Mouse (Mus musculus) small intestine, adult 2 months (tissue): ENCODE measurements at regions not wholly inside any gene's neighbourhood (a gene's known extent, or its start where the extent isn't known, plus 50 kb on each side); places are given as distances from the start of the nearest gene placed in this dataset.

ENCODE experiments used
- H3K27ac ChIP-seq: fragments of 200-500 bp; 2 replicates; pipeline ENCODE4 v1.5.1; 2012; ENCODE audit warnings: low read depth, low read length, control low read depth, inconsistent platforms; ENCODE audit not compliant: insufficient read depth
- H3K27me3 ChIP-seq: fragments of 200-500 bp; 2 replicates; pipeline ENCODE4 v1.6.1; 2012; ENCODE audit warnings: mild to moderate bottlenecking, moderate library complexity, low read length, inconsistent platforms; ENCODE audit not compliant: control insufficient read depth, insufficient read depth
- H3K36me3 ChIP-seq: fragments of 200-500 bp; 2 replicates; pipeline ENCODE4 v1.6.1; 2012; ENCODE audit warnings: mild to moderate bottlenecking, low read length, control low read depth, inconsistent platforms; ENCODE audit not compliant: control insufficient read depth, insufficient read depth
- H3K4me1 ChIP-seq: fragments of 200-500 bp; 2 replicates; pipeline ENCODE4 v1.6.1; 2012; ENCODE audit warnings: low read length, inconsistent platforms, mixed read lengths; ENCODE audit not compliant: control insufficient read depth, insufficient read depth, insufficient read length
- H3K4me3 ChIP-seq: fragments of 200-500 bp; 2 replicates; pipeline ENCODE4 v1.5.1; 2012; ENCODE audit warnings: low read depth, mild to moderate bottlenecking, control low read depth, inconsistent platforms, low read length, moderate library complexity
- CTCF ChIP-seq: fragments of 200-500 bp; IDR thresholded peaks from 2 replicates; pipeline ENCODE4 v1.5.1; 2012; ENCODE audit warnings: low read depth, mild to moderate bottlenecking, control low read depth, inconsistent platforms, low read length, moderate library complexity, mixed read lengths; ENCODE audit not compliant: insufficient replicate concordance, insufficient read length; ENCODE audit errors: extremely low read depth
- POLR2A ChIP-seq: fragments of 200-500 bp; IDR thresholded peaks from 2 replicates; pipeline ENCODE4 v1.6.1; 2012; ENCODE audit warnings: low read depth, mild to moderate bottlenecking, control low read depth, inconsistent platforms, low read length, moderate library complexity
- WGBS: fragments of 180-500 bp; shearing (Covaris S2); methylation state at CpG from one replicate; pipeline ENCODE4 v1.1.7; 2018; 5-methylcytosine and 5-hydroxymethylcytosine counted together

GRCm38 (mm10) chr7:58399145-58399604, 256.8 kb upstream of the Atp10a start:
- Histone ChIP-seq H3K36me3 (no peaks in the 10 kb centered on the region), H3K4me3 (peak overlapping the region; percentile 64), H3K27me3 (no peaks in the 10 kb centered on the region), H3K4me1 (peaks cover 2% of the 10 kb centered on the region; the same call in 1 of the 2 replicates), H3K27ac (peak overlapping the region; percentile 71)
- TF ChIP-seq POLR2A = peak; percentile 71; the same call in 1 of the 2 replicates
- no peak for TF ChIP-seq CTCF
- WGBS = under 1% methylated on average over 21 of the region's 21 CpGs

- H3K4me3 ChIP-seq = peak overlapping the region; percentile 64; the same call in 1 of the 2 replicates
- WGBS = 14% methylated on average over 5 of the region's 5 CpGs
- H3K27me3 ChIP-seq = no peaks in the 10 kb centered on the region
- peaks cover 2% of the 10 kb centered on the region; the same call in 1 of the 2 replicates for H3K4me1 ChIP-seq
- peak overlapping the region; percentile 11; the same call in 1 of the 2 replicates for H3K27ac ChIP-seq
- no peaks in the 10 kb centered on the region for H3K36me3 ChIP-seq
- TF ChIP-seq CTCF (no peak), POLR2A (no peak)
Measured at GRCm38 (mm10) chr7:58399651-58400050, 256.3 kb upstream of the Atp10a start.

GRCm38 (mm10) chr7:58400594-58400993, 255.4 kb upstream of the Atp10a start:
- no peak for TF ChIP-seq CTCF
- no peak for TF ChIP-seq POLR2A
- no peaks in the 10 kb centered on the region for H3K27me3 ChIP-seq
- 38% methylated on average over 1 of the region's 1 CpGs for WGBS

GRCm38 (mm10) chr7:58436888-58437625, 218.9 kb upstream of the Atp10a start:
- 7% methylated on average over 2 of the region's 2 CpGs for WGBS
- H3K27ac ChIP-seq = no peak overlapping the region
- no peak overlapping the region for H3K4me3 ChIP-seq
- peaks cover 2% of the 10 kb centered on the region; the same call in 1 of the 2 replicates for H3K4me1 ChIP-seq
- no peaks in the 10 kb centered on the region for H3K27me3 ChIP-seq
- no peaks in the 10 kb centered on the region for H3K36me3 ChIP-seq
- no peak for TF ChIP-seq POLR2A
- no peak for TF ChIP-seq CTCF

More at GRCm38 (mm10) chr7:58400594-58400993, 255.4 kb upstream of the Atp10a start:
- Histone ChIP-seq H3K4me1 (peaks cover 2% of the 10 kb centered on the region; the same call in 1 of the 2 replicates), H3K27ac (no peak overlapping the region), H3K36me3 (no peaks in the 10 kb centered on the region), H3K4me3 (no peak overlapping the region)

- Histone ChIP-seq H3K27ac (peak overlapping the region; percentile 77), H3K36me3 (no peaks in the 10 kb centered on the region), H3K4me3 (no peak overlapping the region), H3K27me3 (no peaks in the 10 kb centered on the region), H3K4me1 (peaks cover 11% of the 10 kb centered on the region; the same call in 1 of the 2 replicates)
- 92% methylated on average over 1 of the region's 1 CpGs for WGBS
- no peak for TF ChIP-seq POLR2A
- no peak for TF ChIP-seq CTCF
Measured at GRCm38 (mm10) chr7:58442535-58443184, 213.3 kb upstream of the Atp10a start.

- H3K27me3 ChIP-seq = no peaks in the 10 kb centered on the region
- no peak overlapping the region for H3K27ac ChIP-seq
- no peak for TF ChIP-seq POLR2A
- TF ChIP-seq CTCF = no peak
- H3K36me3 ChIP-seq = no peaks in the 10 kb centered on the region
- H3K4me1 ChIP-seq = peaks cover 11% of the 10 kb centered on the region; the same call in 1 of the 2 replicates
- no peak overlapping the region for H3K4me3 ChIP-seq
- 79% methylated on average over 3 of the region's 3 CpGs for WGBS
Measured at GRCm38 (mm10) chr7:58443297-58443696, 212.7 kb upstream of the Atp10a start.

GRCm38 (mm10) chr7:58445781-58446180, 210.2 kb upstream of the Atp10a start:
- Histone ChIP-seq H3K4me3 (no peak overlapping the region), H3K36me3 (no peaks in the 10 kb centered on the region), H3K4me1 (peaks cover 11% of the 10 kb centered on the region; the same call in 1 of the 2 replicates), H3K27me3 (no peaks in the 10 kb centered on the region), H3K27ac (no peak overlapping the region)
- TF ChIP-seq CTCF (no peak), POLR2A (no peak)
- WGBS = 82% methylated on average over 1 of the region's 1 CpGs
